Mouse (Mus musculus): ENCODE results near the gene Rgsl1. TPM values are rescaled to one million over a fixed set of nuclear protein-coding genes. Genes with fewer than 3 reads are reported as not detected.

Rgsl1 gene
- polyA plus RNA-seq, 1 experiment from 2014 or later: 0.55 TPM

GRCm38 (mm10) chr1:153794241-153794640, 49.7 kb downstream of the Rgsl1 start:
- no peaks in the 10 kb centered on the region for H3K27me3 ChIP-seq (ENCODE audit: control insufficient read depth, insufficient read depth, low read length)
- no peaks in the 10 kb centered on the region for H3K9me3 ChIP-seq (ENCODE audit: control insufficient read depth, low read length)

GRCm38 (mm10) chr1:153790708-153791107, 53.2 kb downstream of the Rgsl1 start:
- ATAC-seq (ENCODE audit: low read depth): no peak
- Histone ChIP-seq H3K4me3 (ENCODE audit: low read depth, low read length) (no peak overlapping the region), H3K27me3 (ENCODE audit: control insufficient read depth, insufficient read depth, low read length) (no peaks in the 10 kb centered on the region), H3K27ac (ENCODE audit: low read depth, low read length) (no peak overlapping the region), H3K9me3 (ENCODE audit: control insufficient read depth, low read length) (no peaks in the 10 kb centered on the region), H3K4me1 (ENCODE audit: control insufficient read depth, insufficient read depth, low read length) (no peaks in the 10 kb centered on the region), H3K4me2 (ENCODE audit: low read depth, low read length) (no peak overlapping the region), H3K36me3 (ENCODE audit: control insufficient read depth, insufficient read depth, low read length) (no peaks in the 10 kb centered on the region), H3K9ac (replicated peaks; ENCODE audit: low read depth, low read length) (no peak overlapping the region)
- WGBS: 53% methylated on average over 2 of the region's 2 CpGs

More at GRCm38 (mm10) chr1:153794241-153794640, 49.7 kb downstream of the Rgsl1 start:
- H3K4me2 ChIP-seq (ENCODE audit: low read depth, low read length): no peak overlapping the region
- no peaks in the 10 kb centered on the region for H3K36me3 ChIP-seq (ENCODE audit: control insufficient read depth, insufficient read depth, low read length)
- H3K4me3 ChIP-seq (ENCODE audit: low read depth, low read length): no peak overlapping the region
- H3K9ac ChIP-seq (replicated peaks; ENCODE audit: low read depth, low read length): no peak overlapping the region
- H3K27ac ChIP-seq (ENCODE audit: low read depth, low read length): no peak overlapping the region
- 85% methylated on average over 3 of the region's 3 CpGs for WGBS
- no peaks in the 10 kb centered on the region for H3K4me1 ChIP-seq (ENCODE audit: control insufficient read depth, insufficient read depth, low read length)
- no peak for ATAC-seq (ENCODE audit: low read depth)

GRCm38 (mm10) chr1:153785608-153786007, 58.3 kb downstream of the Rgsl1 start:
- H3K27me3 ChIP-seq (ENCODE audit: control insufficient read depth, insufficient read depth, low read length): no peaks in the 10 kb centered on the region
- no peak for ATAC-seq (ENCODE audit: low read depth)
- no peak overlapping the region for H3K4me2 ChIP-seq (ENCODE audit: low read depth, low read length)
- 81% methylated on average over 4 of the region's 4 CpGs for WGBS
- H3K36me3 ChIP-seq (ENCODE audit: control insufficient read depth, insufficient read depth, low read length): no peaks in the 10 kb centered on the region
- no peak overlapping the region for H3K27ac ChIP-seq (ENCODE audit: low read depth, low read length)
- H3K9ac ChIP-seq (replicated peaks; ENCODE audit: low read depth, low read length): no peak overlapping the region
- no peaks in the 10 kb centered on the region for H3K9me3 ChIP-seq (ENCODE audit: control insufficient read depth, low read length)
- no peaks in the 10 kb centered on the region for H3K4me1 ChIP-seq (ENCODE audit: control insufficient read depth, insufficient read depth, low read length)
- no peak overlapping the region for H3K4me3 ChIP-seq (ENCODE audit: low read depth, low read length)

- 57% methylated on average over 1 of the region's 1 CpGs for WGBS
- Histone ChIP-seq H3K4me1 (ENCODE audit: control insufficient read depth, insufficient read depth, low read length) (no peaks in the 10 kb centered on the region), H3K4me3 (ENCODE audit: low read depth, low read length) (no peak overlapping the region), H3K27me3 (ENCODE audit: control insufficient read depth, insufficient read depth, low read length) (no peaks in the 10 kb centered on the region), H3K4me2 (ENCODE audit: low read depth, low read length) (no peak overlapping the region), H3K36me3 (ENCODE audit: control insufficient read depth, insufficient read depth, low read length) (no peaks in the 10 kb centered on the region), H3K9ac (replicated peaks; ENCODE audit: low read depth, low read length) (no peak overlapping the region), H3K27ac (ENCODE audit: low read depth, low read length) (no peak overlapping the region), H3K9me3 (ENCODE audit: control insufficient read depth, low read length) (no peaks in the 10 kb centered on the region)
- no peak for ATAC-seq (ENCODE audit: low read depth)
These were observed 60.6 kb downstream of the Rgsl1 start for GRCm38 (mm10) chr1:153783339-153783738.

- ATAC-seq (ENCODE audit: low read depth): no peak
- Histone ChIP-seq H3K9ac (replicated peaks; ENCODE audit: low read depth, low read length) (no peak overlapping the region), H3K9me3 (ENCODE audit: control insufficient read depth, low read length) (no peaks in the 10 kb centered on the region), H3K4me3 (ENCODE audit: low read depth, low read length) (no peak overlapping the region), H3K4me1 (ENCODE audit: control insufficient read depth, insufficient read depth, low read length) (no peaks in the 10 kb centered on the region), H3K4me2 (ENCODE audit: low read depth, low read length) (no peak overlapping the region), H3K27me3 (ENCODE audit: control insufficient read depth, insufficient read depth, low read length) (no peaks in the 10 kb centered on the region), H3K27ac (ENCODE audit: low read depth, low read length) (no peak overlapping the region), H3K36me3 (ENCODE audit: control insufficient read depth, insufficient read depth, low read length) (no peaks in the 10 kb centered on the region)
- 90% methylated on average over 10 of the region's 10 CpGs for WGBS
These were observed 65.7 kb downstream of the Rgsl1 start for GRCm38 (mm10) chr1:153778205-153778604.

- H3K36me3 ChIP-seq (ENCODE audit: control insufficient read depth, insufficient read depth, low read length): no peaks in the 10 kb centered on the region
- no peaks in the 10 kb centered on the region for H3K9me3 ChIP-seq (ENCODE audit: control insufficient read depth, low read length)
- no peak for ATAC-seq (ENCODE audit: low read depth)
- H3K9ac ChIP-seq (replicated peaks; ENCODE audit: low read depth, low read length): no peak overlapping the region
- H3K27me3 ChIP-seq (ENCODE audit: control insufficient read depth, insufficient read depth, low read length): no peaks in the 10 kb centered on the region
- no peak overlapping the region for H3K27ac ChIP-seq (ENCODE audit: low read depth, low read length)
- no peaks in the 10 kb centered on the region for H3K4me1 ChIP-seq (ENCODE audit: control insufficient read depth, insufficient read depth, low read length)
- 85% methylated on average over 7 of the region's 7 CpGs for WGBS
- no peak overlapping the region for H3K4me3 ChIP-seq (ENCODE audit: low read depth, low read length)
- no peak overlapping the region for H3K4me2 ChIP-seq (ENCODE audit: low read depth, low read length)
These were observed 67.7 kb downstream of the Rgsl1 start for GRCm38 (mm10) chr1:153776257-153776656.

GRCm38 (mm10) chr1:153775174-153775573, 68.8 kb downstream of the Rgsl1 start:
- no peak for ATAC-seq (ENCODE audit: low read depth)
- Histone ChIP-seq H3K4me2 (ENCODE audit: low read depth, low read length) (no peak overlapping the region), H3K27me3 (ENCODE audit: control insufficient read depth, insufficient read depth, low read length) (no peaks in the 10 kb centered on the region), H3K27ac (ENCODE audit: low read depth, low read length) (no peak overlapping the region), H3K9me3 (ENCODE audit: control insufficient read depth, low read length) (no peaks in the 10 kb centered on the region), H3K36me3 (ENCODE audit: control insufficient read depth, insufficient read depth, low read length) (no peaks in the 10 kb centered on the region), H3K4me1 (ENCODE audit: control insufficient read depth, insufficient read depth, low read length) (no peaks in the 10 kb centered on the region), H3K4me3 (ENCODE audit: low read depth, low read length) (no peak overlapping the region), H3K9ac (replicated peaks; ENCODE audit: low read depth, low read length) (no peak overlapping the region)
- 87% methylated on average over 6 of the region's 6 CpGs for WGBS

- no peak for ATAC-seq (ENCODE audit: low read depth)
- 96% methylated on average over 1 of the region's 1 CpGs for WGBS
- Histone ChIP-seq H3K9ac (replicated peaks; ENCODE audit: low read depth, low read length) (no peak overlapping the region), H3K27me3 (ENCODE audit: control insufficient read depth, insufficient read depth, low read length) (no peaks in the 10 kb centered on the region), H3K4me3 (ENCODE audit: low read depth, low read length) (no peak overlapping the region), H3K27ac (ENCODE audit: low read depth, low read length) (no peak overlapping the region), H3K9me3 (ENCODE audit: control insufficient read depth, low read length) (no peaks in the 10 kb centered on the region), H3K36me3 (ENCODE audit: control insufficient read depth, insufficient read depth, low read length) (no peaks in the 10 kb centered on the region), H3K4me2 (ENCODE audit: low read depth, low read length) (no peak overlapping the region), H3K4me1 (ENCODE audit: control insufficient read depth, insufficient read depth, low read length) (no peaks in the 10 kb centered on the region)
These were observed 73.2 kb downstream of the Rgsl1 start for GRCm38 (mm10) chr1:153770776-153771167.

GRCm38 (mm10) chr1:153769998-153770775, 73.8 kb downstream of the Rgsl1 start:
- WGBS: 86% methylated on average over 10 of the region's 10 CpGs

More at GRCm38 (mm10) chr1:153769998-153770775, 73.8 kb downstream of the Rgsl1 start:
- Histone ChIP-seq H3K36me3 (ENCODE audit: control insufficient read depth, insufficient read depth, low read length) (no peaks in the 10 kb centered on the region), H3K9ac (replicated peaks; ENCODE audit: low read depth, low read length) (no peak overlapping the region), H3K27me3 (ENCODE audit: control insufficient read depth, insufficient read depth, low read length) (no peaks in the 10 kb centered on the region), H3K4me3 (ENCODE audit: low read depth, low read length) (no peak overlapping the region), H3K4me2 (ENCODE audit: low read depth, low read length) (no peak overlapping the region), H3K4me1 (ENCODE audit: control insufficient read depth, insufficient read depth, low read length) (no peaks in the 10 kb centered on the region), H3K9me3 (ENCODE audit: control insufficient read depth, low read length) (no peaks in the 10 kb centered on the region), H3K27ac (ENCODE audit: low read depth, low read length) (no peak overlapping the region)
- no peak for ATAC-seq (ENCODE audit: low read depth)
